Mouse (Mus musculus) adrenal gland, postnatal 36 days (tissue): ENCODE results near the gene Gimap1. TPM values are rescaled to one million over a fixed set of nuclear protein-coding genes. Genes with fewer than 3 reads are reported as not detected.

Experiments
- total RNA-seq, 2 experiments: library from RNA; stranded (reverse); gene quantifications; 2 replicates each; pipeline ENCODE4 v1.2.3; 2021

Gene Gimap1
- total RNA-seq, 2 experiments from 2014 or later = 10.8 to 15.4 TPM

Other genes with a start within 250 kb of the Gimap1 start
- gene Atp6v0e2, start 201.4 kb upstream of the Gimap1 start, total RNA-seq = 10 to 100 TPM; 61.8 to 63.3 TPM
- 10 to 100 TPM; 26.0 to 49.9 TPM for gene Lrrc61, start 184.3 kb upstream of the Gimap1 start, total RNA-seq
- 10 to 100 TPM; 52.7 to 77.5 TPM for gene Rarres2, start 166.3 kb upstream of the Gimap1 start, total RNA-seq
- not detected for gene Gm45021, start 149.4 kb upstream of the Gimap1 start, total RNA-seq
- 10 to 100 TPM; 48.5 to 50.5 TPM for gene Repin1, start 145.2 kb upstream of the Gimap1 start, total RNA-seq
- gene Gm44965, start 145.1 kb upstream of the Gimap1 start, total RNA-seq = not detected
- gene Zfp775, start 137.0 kb upstream of the Gimap1 start, total RNA-seq = 1 to 10 TPM; 6.8 to 9.5 TPM
- 1 to 10 TPM; 1.5 to 1.6 TPM for gene AI854703, start 112.3 kb upstream of the Gimap1 start, total RNA-seq
- 10 to 100 TPM in 1 of 2 experiments, 1 to 10 TPM in 1; 9.9 to 15.7 TPM for gene Gimap8, start 91.8 kb upstream of the Gimap1 start, total RNA-seq
- gene Gimap9, start 62.9 kb upstream of the Gimap1 start, total RNA-seq = 1 to 10 TPM; 4.4 to 7.1 TPM
- gene Gimap4, start 54.5 kb upstream of the Gimap1 start, total RNA-seq = 10 to 100 TPM; 41.2 to 60.8 TPM
- 10 to 100 TPM; 55.3 to 73.5 TPM for gene Gimap6, start 30.8 kb upstream of the Gimap1 start, total RNA-seq
- gene Gm28053, start 20.4 kb upstream of the Gimap1 start, total RNA-seq = 1 to 10 TPM; 2.9 to 3.3 TPM
- under 1 TPM in 1 of 2 experiments, not detected in 1; 0.53 TPM for gene Gimap7, start 20.4 kb upstream of the Gimap1 start, total RNA-seq
- gene Gimap5, start 7.1 kb downstream of the Gimap1 start, total RNA-seq = 10 to 100 TPM; 13.3 to 18.2 TPM
- gene Gimap3, start 31.8 kb downstream of the Gimap1 start, total RNA-seq = 1 to 10 TPM; 2.9 to 8.5 TPM
- 100 to 1,000 TPM; 293 to 327 TPM for gene Tmem176a, start 101.9 kb downstream of the Gimap1 start, total RNA-seq
- gene Tmem176b, start 102.4 kb downstream of the Gimap1 start, total RNA-seq = 100 to 1,000 TPM; 506 to 589 TPM
- gene Aoc1, start 133.8 kb downstream of the Gimap1 start, total RNA-seq = not detected
- not detected for gene 1600015I10Rik, start 190.8 kb downstream of the Gimap1 start, total RNA-seq
- not detected for gene Doxl2, start 235.9 kb downstream of the Gimap1 start, total RNA-seq
- gene Svs1, start 247.8 kb downstream of the Gimap1 start, total RNA-seq = not detected